Mouse (Mus musculus) CH12.LX (cell line): ENCODE data around the gene Bpifb6. TPM values are rescaled to one million over a fixed set of nuclear protein-coding genes. Genes with fewer than 3 reads are reported as not detected.

Experiments
- DNase-seq: peaks from one replicate; pipeline ENCODE4 v3.0.0-alpha.2; 2013; ENCODE audit errors: extremely low read depth
- H3K27ac ChIP-seq: 2 replicates; pipeline ENCODE4 v1.5.1; 2012; ENCODE audit warnings: low read depth, mild to moderate bottlenecking, control low read depth, moderate library complexity; ENCODE audit not compliant: insufficient read depth
- H3K27me3 ChIP-seq: replicated peaks from 2 replicates; pipeline ENCODE3; 2012; ENCODE audit warnings: inconsistent platforms
- H3K36me3 ChIP-seq, 2 experiments: replicated peaks in 1 of 2; 2 replicates each; pipeline versions ENCODE3 to v1.6.1; 2012; ENCODE audit warnings: inconsistent platforms in 1 of 2, low read length in 1 of 2, mild to moderate bottlenecking in 1 of 2, mixed read lengths in 1 of 2, moderate library complexity in 1 of 2; ENCODE audit not compliant: control insufficient read depth in 1 of 2, insufficient read depth in 1 of 2
- H3K4me1 ChIP-seq, 2 experiments: 2 replicates each; pipeline ENCODE4 v1.6.1; 2012; ENCODE audit warnings: inconsistent platforms in 1 of 2, moderate library complexity in 1 of 2; ENCODE audit not compliant: insufficient read depth in 2 of 2, control insufficient read depth in 1 of 2
- H3K4me2 ChIP-seq: 2 replicates; pipeline ENCODE4 v1.6.1; 2012; ENCODE audit warnings: low read depth, mild to moderate bottlenecking, control low read depth; ENCODE audit not compliant: poor library complexity, insufficient read depth, severe bottlenecking
- H3K4me3 ChIP-seq, 3 experiments: fragments of 150-350 bp in 1 of 3; sonication (generic) in 1 of 3; replicated peaks in 1 of 3; 2 replicates each; pipeline versions ENCODE3 to v1.5.1; 2011 to 2012; ENCODE audit warnings: low read depth in 2 of 3, low read length in 2 of 3, mild to moderate bottlenecking in 2 of 3, moderate library complexity in 2 of 3, control low read depth in 1 of 3, improper control_type of control experiment in 1 of 3, inconsistent platforms in 1 of 3, mixed read lengths in 1 of 3; ENCODE audit not compliant: poor library complexity in 1 of 3
- H3K79me2 ChIP-seq: replicated peaks from 2 replicates; pipeline ENCODE4 v1.6.1; 2012; ENCODE audit warnings: mild to moderate bottlenecking, moderate library complexity; ENCODE audit not compliant: control insufficient read depth, poor library complexity, insufficient read depth, severe bottlenecking; ENCODE audit errors: extremely low read depth
- H3K9ac ChIP-seq: 2 replicates; pipeline ENCODE4 v1.6.1; 2012; ENCODE audit warnings: low read depth, mild to moderate bottlenecking, control low read depth, moderate library complexity; ENCODE audit not compliant: insufficient read depth
- H3K9me3 ChIP-seq: replicated peaks from 2 replicates; pipeline ENCODE3; 2012; ENCODE audit warnings: low read length, inconsistent platforms, mixed read lengths
- BHLHE40 ChIP-seq: IDR thresholded peaks from 2 replicates; pipeline ENCODE4 v1.6.1; 2011; ENCODE audit warnings: mild to moderate bottlenecking, low read depth, low read length, improper control_type of control experiment
- CTCF ChIP-seq, 2 experiments: IDR thresholded peaks in 1 of 2; conservative IDR thresholded peaks in 1 of 2; 2 replicates each; pipeline ENCODE4 v1.5.1; 2011 to 2012; ENCODE audit warnings: low read depth in 2 of 2, low read length in 2 of 2, improper control_type of control experiment in 1 of 2, inconsistent platforms in 1 of 2, mild to moderate bottlenecking in 1 of 2, moderate library complexity in 1 of 2
- E2F4 ChIP-seq: IDR thresholded peaks from 2 replicates; pipeline ENCODE4 v1.6.1; 2011; ENCODE audit warnings: low read depth, low read length, improper control_type of control experiment; ENCODE audit not compliant: insufficient replicate concordance
- ELF1 ChIP-seq: IDR thresholded peaks from 2 replicates; pipeline ENCODE4 v1.6.1; 2014; ENCODE audit warnings: low read depth, mild to moderate bottlenecking, inconsistent platforms, low read length, improper control_type of control experiment
- EP300 ChIP-seq: IDR thresholded peaks from 2 replicates; pipeline ENCODE4 v1.6.1; 2011; ENCODE audit warnings: low read length, improper control_type of control experiment
- GABPA ChIP-seq: IDR thresholded peaks from 2 replicates; pipeline ENCODE4 v1.6.1; 2012; ENCODE audit warnings: low read depth, low read length, improper control_type of control experiment, inconsistent platforms; ENCODE audit not compliant: insufficient replicate concordance
- IRF4 ChIP-seq: IDR thresholded peaks from 2 replicates; pipeline ENCODE4 v1.6.1; 2014; ENCODE audit warnings: low read depth, mild to moderate bottlenecking, inconsistent platforms, low read length, improper control_type of control experiment
- KAT2A ChIP-seq: IDR thresholded peaks from 2 replicates; pipeline ENCODE4 v1.6.1; 2012; ENCODE audit warnings: low read length, improper control_type of control experiment, inconsistent platforms; ENCODE audit not compliant: insufficient replicate concordance
- MAFK ChIP-seq: IDR thresholded peaks from 2 replicates; pipeline ENCODE4 v1.6.1; 2011; ENCODE audit warnings: low read length, improper control_type of control experiment; ENCODE audit not compliant: insufficient replicate concordance
- MAX ChIP-seq: IDR thresholded peaks from 2 replicates; pipeline ENCODE4 v1.6.1; 2011; ENCODE audit warnings: low read length, improper control_type of control experiment
- MAZ ChIP-seq: IDR thresholded peaks from 2 replicates; pipeline ENCODE4 v1.6.1; 2012; ENCODE audit warnings: low read depth, mild to moderate bottlenecking, inconsistent platforms, low read length, improper control_type of control experiment, moderate library complexity
- MXI1 ChIP-seq: IDR thresholded peaks from 2 replicates; pipeline ENCODE4 v1.6.1; 2011; ENCODE audit warnings: mild to moderate bottlenecking, low read depth, low read length, improper control_type of control experiment
- MYC ChIP-seq: IDR thresholded peaks from 2 replicates; pipeline ENCODE4 v1.6.1; 2011; ENCODE audit warnings: low read depth, mild to moderate bottlenecking, improper control_type of control experiment, low read length
- NELFE ChIP-seq: IDR thresholded peaks from 2 replicates; pipeline ENCODE4 v1.6.1; 2011; ENCODE audit warnings: low read depth, low read length, improper control_type of control experiment
- NRF1 ChIP-seq: IDR thresholded peaks from 2 replicates; pipeline ENCODE4 v1.6.1; 2014; ENCODE audit warnings: low read depth, mild to moderate bottlenecking, inconsistent platforms, low read length, improper control_type of control experiment, moderate library complexity
- PAX5 ChIP-seq: IDR thresholded peaks from 2 replicates; pipeline ENCODE4 v1.6.1; 2012; ENCODE audit warnings: low read length, inconsistent platforms, mixed read lengths
- POLR2AphosphoS2 ChIP-seq: IDR thresholded peaks from 2 replicates; pipeline ENCODE4 v1.6.1; 2011; ENCODE audit warnings: low read depth, low read length, improper control_type of control experiment
- RAD21 ChIP-seq: IDR thresholded peaks from 2 replicates; pipeline ENCODE4 v1.6.1; 2011; ENCODE audit warnings: low read depth, mild to moderate bottlenecking, low read length, improper control_type of control experiment, moderate library complexity
- RCOR1 ChIP-seq: conservative IDR thresholded peaks from 2 replicates; pipeline ENCODE4 v1.6.1; 2012; ENCODE audit warnings: low read depth, mild to moderate bottlenecking, inconsistent platforms, low read length, improper control_type of control experiment
- SIN3A ChIP-seq: IDR thresholded peaks from 2 replicates; pipeline ENCODE4 v1.6.1; 2012; ENCODE audit warnings: low read length, improper control_type of control experiment, inconsistent platforms
- SMC3 ChIP-seq: IDR thresholded peaks from 2 replicates; pipeline ENCODE4 v1.6.1; 2011; ENCODE audit warnings: low read depth, low read length, improper control_type of control experiment
- TCF12 ChIP-seq: IDR thresholded peaks from 2 replicates; pipeline ENCODE4 v1.6.1; 2014; ENCODE audit warnings: low read depth, mild to moderate bottlenecking, inconsistent platforms, low read length, improper control_type of control experiment
- UBTF ChIP-seq: IDR thresholded peaks from 2 replicates; pipeline ENCODE4 v1.6.1; 2012; ENCODE audit warnings: low read depth, mild to moderate bottlenecking, inconsistent platforms, low read length, improper control_type of control experiment, moderate library complexity
- USF1 ChIP-seq: IDR thresholded peaks from 2 replicates; pipeline ENCODE4 v1.6.1; 2014; ENCODE audit warnings: low read depth, mild to moderate bottlenecking, inconsistent platforms, low read length, improper control_type of control experiment
- USF2 ChIP-seq: conservative IDR thresholded peaks from 2 replicates; pipeline ENCODE4 v1.6.1; 2011; ENCODE audit warnings: low read depth, low read length, improper control_type of control experiment
- ZKSCAN1 ChIP-seq: IDR thresholded peaks from 2 replicates; pipeline ENCODE4 v1.6.1; 2012; ENCODE audit warnings: low read depth, inconsistent platforms, low read length, improper control_type of control experiment, borderline replicate concordance
- ZMIZ1 ChIP-seq: IDR thresholded peaks from 2 replicates; pipeline ENCODE4 v1.6.1; 2012; ENCODE audit warnings: low read depth, mild to moderate bottlenecking, inconsistent platforms, low read length, improper control_type of control experiment
- dilution Hi-C: fragments of 300-500 bp; cut with MboI; formaldehyde crosslinking; loops from 2 replicates; pipeline ENCODE4 v1.14.3; 2020; ENCODE audit warnings: low sequenced_read_pairs; ENCODE audit not compliant: extremely low pct_unique_long_range_greater_than_20kb, extremely low pct_ligation_motif_present
- in situ Hi-C: fragments of 300-500 bp; cut with MboI; formaldehyde crosslinking; loops from 3 replicates; pipeline ENCODE4 v1.14.3; 2019; ENCODE audit warnings: low sequenced_read_pairs, low pct_ligation_motif_present, low pct_unique_long_range_greater_than_20kb, mixed read lengths
- polyA plus RNA-seq: library from polyadenylated mRNA; unstranded; fragments of >175 nt; gene quantifications from 2 replicates; pipeline ENCODE4 v1.2.1, GENCODE M21; 2012; ENCODE audit warnings: low read depth; ENCODE audit not compliant: insufficient read length
- total RNA-seq, 2 experiments: library from RNA; depleted of rRNA; stranded (reverse); fragments of 300-350 nt in 1 of 2; fragments of >200 nt in 1 of 2; gene quantifications; 2 replicates each; pipeline ENCODE4 v1.2.3; 2012 to 2014

The Bpifb6 gene
- total and polyA plus RNA-seq, 3 experiments, result not detected

DNA sequence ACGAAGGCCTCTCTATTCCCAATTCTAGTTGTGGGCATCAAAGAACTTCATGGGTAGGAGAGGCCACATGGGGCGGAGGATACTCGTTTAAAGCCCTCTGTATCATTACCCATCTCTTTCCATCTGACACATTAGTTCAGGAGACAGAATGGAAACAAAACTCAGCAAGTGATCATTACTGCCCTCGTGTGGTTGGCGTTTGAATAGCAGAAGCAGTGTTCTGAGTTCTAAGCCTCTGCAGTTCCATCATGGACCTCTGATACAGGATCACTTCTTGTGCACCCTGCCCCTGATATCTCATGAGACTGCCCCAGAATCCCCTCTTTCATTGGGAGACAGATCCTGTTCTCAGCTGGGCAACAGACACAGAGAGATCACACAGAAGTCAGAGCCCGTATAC is 52.7 kb downstream of the Bpifb6 start:
- Histone ChIP-seq H3K79me2 (no peaks in the 10 kb centered on the region), H3K27me3 (peaks cover 62% of the 10 kb centered on the region), H3K4me2 (no peak overlapping the region), H3K36me3 (no peaks in the 10 kb centered on the region), H3K4me1 (peaks cover 10 to 12% of the 10 kb centered on the region in 2 experiments), H3K9ac (no peak overlapping the region), H3K9me3 (no peaks in the 10 kb centered on the region)
- DNase-seq, result peak; percentile 74
- no peak for TF ChIP-seq MYC
- no peak for TF ChIP-seq GABPA
- no peak for TF ChIP-seq MAZ
- no peak for TF ChIP-seq NRF1
- TF ChIP-seq CTCF (conservative IDR thresholded peaks at IDR 0.05 in 1 of 2, IDR thresholded peaks at IDR 0.05 in 1 of 2; ENCODE audit: low read depth in 2 of 2, low read length in 2 of 2), result peak; percentile 86 to 94
- TF ChIP-seq SMC3, result peak; percentile 48
- TF ChIP-seq RAD21, result peak; percentile 23
- TF ChIP-seq, all 38 proteins: peak for 3
- no peak overlapping the region for H3K4me3 ChIP-seq
- dilution Hi-C loops (no loop called here), in situ Hi-C loops (no loop called here)
- H3K27ac ChIP-seq, result no peak overlapping the region

DNA sequence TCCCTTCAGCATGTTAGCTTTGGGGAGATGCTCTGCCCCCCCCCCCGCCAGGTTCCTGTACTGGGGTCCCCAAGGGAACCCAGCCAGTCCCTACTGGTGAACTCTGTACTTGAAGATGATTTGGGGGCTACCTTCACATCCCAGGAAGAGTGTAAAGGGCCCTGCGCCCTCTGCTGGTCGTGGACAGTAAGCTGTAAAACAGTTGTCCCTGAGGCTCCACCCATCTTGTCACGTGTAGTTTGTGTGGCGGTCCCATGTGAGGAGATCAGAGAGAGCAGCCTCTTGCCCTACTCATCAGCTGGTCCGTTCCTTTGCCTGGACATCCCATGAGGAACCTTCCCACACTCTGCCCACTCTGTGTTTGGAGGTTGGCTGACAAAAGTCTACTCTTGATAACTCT is 53.6 kb downstream of the Bpifb6 start:
- in situ Hi-C loops, result no loop called here
- Histone ChIP-seq H3K4me2 (peak overlapping the region; percentile 58), H3K9ac (no peak overlapping the region), H3K4me3 (no peak overlapping the region), H3K27me3 (peaks cover 62% of the 10 kb centered on the region), H3K79me2 (no peaks in the 10 kb centered on the region), H3K4me1 (peaks cover 10 to 12% of the 10 kb centered on the region in 2 experiments), H3K27ac (no peak overlapping the region), H3K36me3 (no peaks in the 10 kb centered on the region), H3K9me3 (no peaks in the 10 kb centered on the region)
- dilution Hi-C loops, result no loop called here
- TF ChIP-seq MXI1 (no peak), SMC3 (peak; percentile 26; the same call in 1 of the 2 replicates), NELFE (no peak), SIN3A (no peak), PAX5 (no peak), RCOR1 (no peak), USF1 (peak; percentile 52), UBTF (no peak), BHLHE40 (peak; percentile 78), TCF12 (no peak), IRF4 (no peak), USF2 (peak; percentile 50), ELF1 (0 out of 2 replicates have a peak, but pooled peaks have one; percentile 14), CTCF (conservative IDR thresholded peaks at IDR 0.05 in 1 of 2, IDR thresholded peaks at IDR 0.05 in 1 of 2; ENCODE audit: low read depth in 2 of 2, low read length in 2 of 2) (peak; percentile 49 to 74), ZMIZ1 (no peak), ZKSCAN1 (no peak), RAD21 (no peak; the same call in 1 of the 2 replicates), E2F4 (no peak), EP300 (no peak), MAX (peak; percentile 43; the same call in 1 of the 2 replicates), POLR2AphosphoS2 (no peak), MAFK (no peak), KAT2A (no peak)
- peak; percentile 56 for DNase-seq
